Mouse (Mus musculus): Measurements from ENCODE around the gene Gm20388. TPM values are rescaled to one million over a fixed set of nuclear protein-coding genes. Genes with fewer than 3 reads are reported as not detected.

The Gm20388 gene
- polyA plus RNA-seq, 1 experiment = 18.7 TPM

DNA sequence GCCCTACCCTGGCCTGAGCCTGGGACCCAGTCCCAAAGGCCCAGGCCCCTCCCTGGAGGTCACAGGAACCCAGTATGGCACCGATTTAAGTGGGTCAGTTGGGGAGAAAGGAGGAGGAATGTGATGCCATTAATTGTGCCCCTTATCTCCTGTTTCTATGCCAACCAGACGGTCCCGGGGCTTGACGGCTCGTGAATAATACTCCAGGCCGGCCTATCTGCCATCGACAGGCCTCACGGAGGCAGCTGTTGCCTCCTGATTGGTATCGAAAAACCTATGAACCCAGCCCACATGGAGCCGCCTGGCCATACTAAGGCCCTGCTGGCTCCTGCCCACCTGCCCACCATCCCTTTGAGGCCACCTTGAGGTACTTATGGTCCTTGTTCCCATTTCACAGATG, 2376.3 kb downstream of the Gm20388 start:
- no peaks in the 10 kb centered on the region for H3K27me3 ChIP-seq (ENCODE audit: control insufficient read depth, insufficient read depth, low read length)
- WGBS = 93% methylated on average over 10 of the region's 10 CpGs

GRCm38 (mm10) chr8:122287742-122288141, 2377.1 kb downstream of the Gm20388 start:
- no peak for TF ChIP-seq POLR2A (IDR thresholded peaks at IDR 0.05; ENCODE audit: borderline replicate concordance, insufficient read depth, low read length)
- TF ChIP-seq CTCF (IDR thresholded peaks at IDR 0.05; ENCODE audit: borderline replicate concordance, insufficient read depth, low read depth, low read length) = no peak
- Histone ChIP-seq H3K4me3 (replicated peaks; ENCODE audit: insufficient read depth, low read depth, low read length) (no peak overlapping the region), H3K27me3 (ENCODE audit: control insufficient read depth, insufficient read depth, low read length) (no peaks in the 10 kb centered on the region), H3K27ac (ENCODE audit: insufficient read depth, low read length) (no peak overlapping the region), H3K4me1 (ENCODE audit: control insufficient read depth, insufficient read depth, low read length) (peaks cover 44% of the 10 kb centered on the region)
- DNase-seq = no peak
- WGBS = 94% methylated on average over 8 of the region's 8 CpGs

More for the DNA sequence above, 2376.3 kb downstream of the Gm20388 start:
- Histone ChIP-seq H3K4me1 (ENCODE audit: control insufficient read depth, insufficient read depth, low read length) (peaks cover 44% of the 10 kb centered on the region), H3K27ac (ENCODE audit: insufficient read depth, low read length) (no peak overlapping the region), H3K4me3 (replicated peaks; ENCODE audit: insufficient read depth, low read depth, low read length) (no peak overlapping the region)
- no peak for TF ChIP-seq POLR2A (IDR thresholded peaks at IDR 0.05; ENCODE audit: borderline replicate concordance, insufficient read depth, low read length)
- TF ChIP-seq CTCF (IDR thresholded peaks at IDR 0.05; ENCODE audit: borderline replicate concordance, insufficient read depth, low read depth, low read length) = no peak
- DNase-seq = no peak

- WGBS = 46% methylated on average over 3 of the region's 3 CpGs
- DNase-seq = no peak
- no peak overlapping the region for H3K27ac ChIP-seq (ENCODE audit: insufficient read depth, low read length)
Observed at GRCm38 (mm10) chr8:122288344-122288743, 2377.7 kb downstream of the Gm20388 start.

DNA sequence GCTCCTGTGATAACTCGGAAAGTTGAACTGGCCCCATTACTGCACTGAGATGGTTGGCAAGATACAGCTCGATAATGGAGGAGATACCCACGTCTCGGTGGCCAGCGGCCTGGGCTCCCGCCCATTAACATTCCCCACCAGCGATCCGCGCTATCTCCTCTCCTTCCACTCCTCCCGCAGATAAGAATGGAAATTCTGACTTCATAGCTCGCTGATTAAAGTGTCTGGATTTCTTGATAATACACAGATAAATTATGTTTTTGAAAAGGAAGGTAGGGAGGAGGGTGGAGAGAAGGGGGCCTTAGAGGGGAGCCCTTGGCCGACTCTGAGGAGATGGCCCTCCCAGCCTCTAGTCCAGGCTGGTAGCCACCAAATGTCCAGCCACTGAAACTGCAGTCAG, 2380.4 kb downstream of the Gm20388 start:
- DNase-seq = no peak
- 88% methylated on average over 12 of the region's 12 CpGs for WGBS
- Histone ChIP-seq H3K4me3 (replicated peaks; ENCODE audit: insufficient read depth, low read depth, low read length) (no peak overlapping the region), H3K27me3 (ENCODE audit: control insufficient read depth, insufficient read depth, low read length) (no peaks in the 10 kb centered on the region), H3K4me1 (ENCODE audit: control insufficient read depth, insufficient read depth, low read length) (peaks cover 36% of the 10 kb centered on the region), H3K27ac (ENCODE audit: insufficient read depth, low read length) (no peak overlapping the region)
- TF ChIP-seq POLR2A (IDR thresholded peaks at IDR 0.05; ENCODE audit: borderline replicate concordance, insufficient read depth, low read length) (no peak), CTCF (IDR thresholded peaks at IDR 0.05; ENCODE audit: borderline replicate concordance, insufficient read depth, low read depth, low read length) (no peak)

More at GRCm38 (mm10) chr8:122288344-122288743, 2377.7 kb downstream of the Gm20388 start:
- TF ChIP-seq CTCF (IDR thresholded peaks at IDR 0.05; ENCODE audit: borderline replicate concordance, insufficient read depth, low read depth, low read length) (no peak), POLR2A (IDR thresholded peaks at IDR 0.05; ENCODE audit: borderline replicate concordance, insufficient read depth, low read length) (no peak)
- H3K4me1 ChIP-seq (ENCODE audit: control insufficient read depth, insufficient read depth, low read length) = peaks cover 44% of the 10 kb centered on the region
- no peaks in the 10 kb centered on the region for H3K27me3 ChIP-seq (ENCODE audit: control insufficient read depth, insufficient read depth, low read length)
- H3K4me3 ChIP-seq (replicated peaks; ENCODE audit: insufficient read depth, low read depth, low read length) = no peak overlapping the region

GRCm38 (mm10) chr8:122291549-122291948, 2380.9 kb downstream of the Gm20388 start:
- 71% methylated on average over 10 of the region's 10 CpGs for whole genome bisulfite sequencing
- no peak overlapping the region for H3K4me3 ChIP-seq (replicated peaks; ENCODE audit: insufficient read depth, low read depth, low read length)
- no peak overlapping the region for H3K27ac ChIP-seq (ENCODE audit: insufficient read depth, low read length)
- no peak for DNase-seq
- H3K27me3 ChIP-seq (ENCODE audit: control insufficient read depth, insufficient read depth, low read length) = no peaks in the 10 kb centered on the region
- TF ChIP-seq POLR2A (IDR thresholded peaks at IDR 0.05; ENCODE audit: borderline replicate concordance, insufficient read depth, low read length) = no peak
- no peak for TF ChIP-seq CTCF (IDR thresholded peaks at IDR 0.05; ENCODE audit: borderline replicate concordance, insufficient read depth, low read depth, low read length)
- H3K4me1 ChIP-seq (ENCODE audit: control insufficient read depth, insufficient read depth, low read length) = peaks cover 36% of the 10 kb centered on the region

DNA sequence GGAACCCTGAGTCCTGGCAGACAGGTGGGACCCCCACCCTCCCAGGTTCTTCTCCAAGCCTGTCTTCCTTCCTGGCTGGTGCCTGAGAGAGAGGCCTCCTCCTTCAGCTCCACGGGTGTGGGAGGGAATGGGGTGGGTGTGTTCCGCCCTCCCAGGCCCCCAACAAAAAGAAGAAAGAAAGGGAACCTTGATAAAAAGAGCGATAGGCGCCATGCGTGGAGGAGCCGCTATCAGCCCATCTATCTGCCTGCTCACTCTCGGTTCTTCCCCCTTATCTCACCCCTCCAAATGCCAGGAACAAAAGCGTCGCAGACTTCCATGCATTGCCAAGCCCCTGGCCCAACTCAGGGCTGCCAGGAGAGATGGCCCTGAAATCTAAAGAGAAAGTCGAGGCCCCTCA, 2382.8 kb downstream of the Gm20388 start:
- DNase-seq = no peak
- Histone ChIP-seq H3K4me3 (replicated peaks; ENCODE audit: insufficient read depth, low read depth, low read length) (no peak overlapping the region), H3K4me1 (ENCODE audit: control insufficient read depth, insufficient read depth, low read length) (peaks cover 32% of the 10 kb centered on the region), H3K27ac (ENCODE audit: insufficient read depth, low read length) (no peak overlapping the region), H3K27me3 (ENCODE audit: control insufficient read depth, insufficient read depth, low read length) (no peaks in the 10 kb centered on the region)
- TF ChIP-seq POLR2A (IDR thresholded peaks at IDR 0.05; ENCODE audit: borderline replicate concordance, insufficient read depth, low read length) = no peak
- no peak for TF ChIP-seq CTCF (IDR thresholded peaks at IDR 0.05; ENCODE audit: borderline replicate concordance, insufficient read depth, low read depth, low read length)
- 91% methylated on average over 10 of the region's 10 CpGs for WGBS

GRCm38 (mm10) chr8:122294273-122294683, 2383.6 kb downstream of the Gm20388 start:
- Histone ChIP-seq H3K27ac (ENCODE audit: insufficient read depth, low read length) (no peak overlapping the region), H3K27me3 (ENCODE audit: control insufficient read depth, insufficient read depth, low read length) (no peaks in the 10 kb centered on the region), H3K4me1 (ENCODE audit: control insufficient read depth, insufficient read depth, low read length) (peaks cover 28% of the 10 kb centered on the region), H3K4me3 (replicated peaks; ENCODE audit: insufficient read depth, low read depth, low read length) (no peak overlapping the region)
- DNase-seq = no peak
- TF ChIP-seq CTCF (IDR thresholded peaks at IDR 0.05; ENCODE audit: borderline replicate concordance, insufficient read depth, low read depth, low read length) (no peak), POLR2A (IDR thresholded peaks at IDR 0.05; ENCODE audit: borderline replicate concordance, insufficient read depth, low read length) (no peak)
- WGBS = 38% methylated on average over 7 of the region's 7 CpGs

DNA sequence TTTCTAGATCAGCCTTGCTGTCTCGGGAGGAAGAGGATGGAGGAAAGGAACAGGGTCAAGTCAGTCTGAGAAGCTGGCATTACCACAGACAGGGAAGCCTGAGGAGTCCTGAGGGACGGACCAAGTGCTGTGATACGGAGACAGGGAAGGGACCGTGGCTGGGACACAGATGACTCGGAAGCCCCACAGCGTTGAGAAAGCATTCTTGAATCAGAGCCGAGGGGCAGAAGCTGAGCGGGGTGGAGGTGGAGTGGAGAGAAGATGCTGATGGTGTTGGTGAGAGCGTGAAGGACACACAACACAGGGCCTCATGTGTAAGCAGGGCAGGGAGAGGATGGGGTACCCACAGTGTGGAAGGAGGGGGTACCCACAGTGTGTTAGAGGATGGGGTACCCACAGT, 2384.7 kb downstream of the Gm20388 start:
- Histone ChIP-seq H3K4me1 (ENCODE audit: control insufficient read depth, insufficient read depth, low read length) (peaks cover 21% of the 10 kb centered on the region), H3K27ac (ENCODE audit: insufficient read depth, low read length) (no peak overlapping the region), H3K4me3 (replicated peaks; ENCODE audit: insufficient read depth, low read depth, low read length) (no peak overlapping the region), H3K27me3 (ENCODE audit: control insufficient read depth, insufficient read depth, low read length) (no peaks in the 10 kb centered on the region)
- DNase-seq = no peak
- TF ChIP-seq POLR2A (IDR thresholded peaks at IDR 0.05; ENCODE audit: borderline replicate concordance, insufficient read depth, low read length) (no peak), CTCF (IDR thresholded peaks at IDR 0.05; ENCODE audit: borderline replicate concordance, insufficient read depth, low read depth, low read length) (no peak)
- 37% methylated on average over 9 of the region's 9 CpGs for WGBS
